Mouse (Mus musculus) lung, postnatal 0 days (tissue): ENCODE data around the gene Zmym1.

ENCODE experiments used
- CTCF ChIP-seq: IDR thresholded peaks from 2 replicates; pipeline ENCODE4 v1.5.1; 2016; ENCODE audit warnings: antibody characterized with exemption, mild to moderate bottlenecking
- EP300 ChIP-seq: IDR thresholded peaks from 2 replicates; pipeline ENCODE4 v1.6.1; 2016; ENCODE audit warnings: antibody characterized with exemption, mild to moderate bottlenecking, control low read depth

DNA sequence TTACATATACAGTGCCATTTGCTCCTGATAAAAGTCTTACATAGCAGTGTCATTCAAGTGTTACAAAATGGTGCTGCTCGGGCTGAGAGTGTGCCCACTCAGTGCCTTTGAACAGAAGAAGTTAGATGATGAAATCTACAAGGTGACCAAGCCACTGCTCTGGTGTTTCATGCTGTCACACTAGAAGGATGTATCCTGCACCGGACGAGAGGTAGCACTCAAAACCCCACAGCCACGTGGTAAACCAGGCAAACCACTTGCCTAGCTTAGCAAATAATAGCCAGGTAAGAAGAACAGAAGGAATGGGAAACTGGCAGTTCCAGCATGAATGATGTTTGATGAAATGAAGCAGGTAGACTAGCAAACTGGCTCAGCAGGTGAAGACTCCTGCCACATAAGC is 49.6 kb upstream of the Zmym1 start:
- TF ChIP-seq CTCF, result no peak
- TF ChIP-seq EP300, result no peak
